8 mouse cellular contexts compared by ENCODE assay signal in genomic region chr14:52257484-52258213, GRCm38 (mm10). TPM values are rescaled to one million over a fixed set of nuclear protein-coding genes. Genes with fewer than 3 reads are reported as not detected.
DNase-seq lines count a peak whose midpoint lies in the region; ATAC-seq and TF ChIP-seq lines count a peak whose summit lies in the region.

TSS of gene Chd8 (minus strand) at chr14:52257780.

- WGBS in hindbrain, postnatal 0 days = under 1% methylated on average over 54 of the region's 54 CpGs

- intact Hi-C loops in gastrocnemius, adult 2 months (cut with DNase I) = loop anchor here (2.0 to 10.0 kb wide), 2 partner anchors 21 to 153 kb away; partner anchors contain the start of genes Hnrnpc, Rab2b and Tox4

- H3K9me3 ChIP-seq in hindbrain, postnatal 0 days (ENCODE audit: low read length) = no peaks in the 10 kb centered on the region
- no peaks in the 10 kb centered on the region for H3K9me3 ChIP-seq in megakaryocyte, embryonic 14.5 days

- ATAC-seq in common myeloid progenitor, adult 5-6 weeks (replicated peaks; ENCODE audit: low read depth, poor library complexity, severe bottlenecking) = peak; percentile 99
- peak; percentile 100 for ATAC-seq in hindbrain, postnatal 0 days

- peak within 1 kb of the TSS; percentile 90 for H3K4me3 ChIP-seq in gastrocnemius, adult 2 months
- peak within 1 kb of the TSS; percentile 93 for H3K4me3 ChIP-seq in hindbrain, postnatal 0 days (ENCODE audit: low read length)
- H3K4me3 ChIP-seq in megakaryocyte, embryonic 14.5 days (replicated peaks) = peak within 1 kb of the TSS; percentile 98

- 0 out of 2 replicates have a peak, but pooled peaks cover 7% of the 10 kb centered on the region for H3K4me1 ChIP-seq in hindbrain, postnatal 0 days (ENCODE audit: insufficient read depth, low read length)
- peaks cover 32% of the 10 kb centered on the region for H3K4me1 ChIP-seq in megakaryocyte, embryonic 14.5 days

- H3K9ac ChIP-seq in hindbrain, postnatal 0 days (replicated peaks; ENCODE audit: low read length) = peak within 1 kb of the TSS; percentile 88

- H3K4me2 ChIP-seq in hindbrain, postnatal 0 days (ENCODE audit: low read depth, low read length) = peak within 1 kb of the TSS; percentile 86

- peaks cover 6% of the 10 kb centered on the region; the same call in 1 of the 2 replicates for H3K36me3 ChIP-seq in hindbrain, postnatal 0 days (ENCODE audit: insufficient read depth, low read length)
- H3K36me3 ChIP-seq in megakaryocyte, embryonic 14.5 days (replicated peaks; ENCODE audit: low read length) = peaks cover 10% of the 10 kb centered on the region

- peak within 1 kb of the TSS; percentile 94 for H3K27ac ChIP-seq in gastrocnemius, adult 2 months
- peak within 1 kb of the TSS; percentile 94 for H3K27ac ChIP-seq in hindbrain, postnatal 0 days

- peak; percentile 100 for DNase-seq in ZHBTc4 (ENCODE audit: low read depth, low spot score)
- DNase-seq in gastrocnemius, adult 2 months = peak; percentile 99
- DNase-seq in hindbrain, postnatal 0 days (ENCODE audit: low spot score) = peak; percentile 98
- DNase-seq in left cerebral cortex, adult 8-10 months (ENCODE audit: low spot score in 2 of 2) = peak; percentile 95 to 98
- DNase-seq in right cerebral cortex, postnatal 10 days (ENCODE audit: low spot score in 2 of 2) = peak; percentile 98 to 99
- peak; percentile 99 for DNase-seq in urinary bladder, postnatal 25 days (ENCODE audit: low spot score)

- no peaks in the 10 kb centered on the region for H3K27me3 ChIP-seq in hindbrain, postnatal 0 days (ENCODE audit: insufficient read depth, low read length)
- no peaks in the 10 kb centered on the region for H3K27me3 ChIP-seq in megakaryocyte, embryonic 14.5 days (replicated peaks)

- no peak; the same call in 1 of the 2 replicates for TF ChIP-seq CTCF in gastrocnemius, adult 2 months (IDR thresholded peaks at IDR 0.05)
- TF ChIP-seq CTCF in hindbrain, postnatal 0 days (IDR thresholded peaks at IDR 0.05; ENCODE audit: low read depth) = peak; percentile 84

RNA-seq across cellular contexts. Expression of gene Chd8, which starts in this region (rescaled TPM):
- total RNA-seq in common myeloid progenitor, adult 5-6 weeks (2017) = 78.3 and 103 TPM in 2 replicates
- 10 to 100 TPM; 33.4 to 34.9 TPM for total RNA-seq in gastrocnemius, adult 2 months (2021)
- total RNA-seq in hindbrain, postnatal 0 days (2014; rRNA removed) = 71.2 and 83.0 TPM in 2 replicates
- 32.6 and 32.9 TPM in 2 replicates for polyA plus RNA-seq in hindbrain, postnatal 0 days (2015; fragmentation: Nextera tagmentation; extraction: Ambion mirVana)
- 100 to 1,000 TPM; 103 to 130 (median 111) TPM for total RNA-seq in left cerebral cortex, adult 8-10 months (2022)
- 5.5 and 6.5 TPM in 2 replicates for polyA plus RNA-seq in megakaryocyte, embryonic 14.5 days (2012; ENCODE audit: insufficient read depth, low replicate concordance)

Comparison
In these comparisons a context has a peak if more than half of its experiments do, and no peak if none do; other contexts are left out.
1. Peak in every context shown above with its lines: DNase-seq, ATAC-seq, H3K4me3 ChIP-seq and H3K27ac ChIP-seq.